Mouse (Mus musculus) midbrain, embryonic 13.5 days (tissue): Measurements from ENCODE around the gene Cyp2j8. TPM values are rescaled to one million over a fixed set of nuclear protein-coding genes. Genes with fewer than 3 reads are reported as not detected.
"Not testable (repeated sequence)": the region's sequence is repeated elsewhere in the genome, so short reads cannot be mapped to it uniquely, and the experiment has no call there.

Source experiments
- ATAC-seq: fragments of 200-750 bp; cut with Nextera tagmentation; 2 replicates; pipeline ENCODE4 v1.8.0; 2017; ENCODE audit warnings: mild to moderate bottlenecking, moderate TSS enrichment, moderate library complexity
- H3K27ac ChIP-seq: fragments of 300-500 bp; sonication (generic); 2 replicates; pipeline ENCODE4 v1.5.1; 2015; ENCODE audit warnings: inconsistent platforms, mild to moderate bottlenecking, moderate library complexity
- H3K27me3 ChIP-seq: fragments of 300-500 bp; sonication (generic); 2 replicates; pipeline ENCODE4 v1.6.1; 2015; ENCODE audit warnings: mild to moderate bottlenecking, inconsistent platforms
- H3K36me3 ChIP-seq: fragments of 300-500 bp; sonication (generic); 2 replicates; pipeline ENCODE4 v1.6.1; 2015; ENCODE audit warnings: mild to moderate bottlenecking, inconsistent platforms
- H3K4me1 ChIP-seq: fragments of 300-500 bp; sonication (generic); replicated peaks from 2 replicates; pipeline ENCODE4 v1.6.1; 2015; ENCODE audit warnings: inconsistent platforms
- H3K4me2 ChIP-seq: fragments of 300-500 bp; sonication (generic); replicated peaks from 2 replicates; pipeline ENCODE4 v1.6.1; 2015; ENCODE audit warnings: moderate library complexity, mild to moderate bottlenecking, inconsistent platforms
- H3K4me3 ChIP-seq: fragments of 300-500 bp; sonication (generic); replicated peaks from 2 replicates; pipeline ENCODE4 v1.5.1; 2015; ENCODE audit warnings: mild to moderate bottlenecking, inconsistent platforms
- H3K9ac ChIP-seq: fragments of 300-500 bp; sonication (generic); replicated peaks from 2 replicates; pipeline ENCODE4 v1.6.1; 2015; ENCODE audit warnings: mild to moderate bottlenecking, inconsistent platforms
- H3K9me3 ChIP-seq: fragments of 300-500 bp; sonication (generic); 2 replicates; pipeline ENCODE4 v1.6.1; 2016; ENCODE audit warnings: mild to moderate bottlenecking, inconsistent platforms
- WGBS: fragments of 180-500 bp; shearing (Covaris S2); methylation state at CpG from one replicate; pipeline ENCODE4 v1.1.7; 2015; 5-methylcytosine and 5-hydroxymethylcytosine counted together
- polyA plus RNA-seq: library from polyadenylated mRNA; unstranded; fragments of >200 nt; fragmentation: Nextera tagmentation; extraction: Ambion mirVana; gene quantifications from 2 replicates; pipeline ENCODE4 v1.2.1, GENCODE M21; 2015

Cyp2j8 gene
- not detected in 2 replicates for polyA plus RNA-seq

GRCm38 (mm10) chr4:96507286-96507685 lies at the start of gene Cyp2j8:
Cyp2j8 (minus strand) TSS chr4:96507386.
- Histone ChIP-seq H3K27ac (no peak within 1 kb of the TSS), H3K4me1 (no peaks in the 10 kb centered on the region), H3K9me3 (no peaks in the 10 kb centered on the region), H3K4me2 (no peak within 1 kb of the TSS), H3K9ac (no peak within 1 kb of the TSS), H3K4me3 (no peak within 1 kb of the TSS), H3K27me3 (no peaks in the 10 kb centered on the region), H3K36me3 (no peaks in the 10 kb centered on the region)
- ATAC-seq, result no peak
- WGBS, result 76% methylated on average over 1 of the region's 1 CpGs

GRCm38 (mm10) chr4:96553133-96553819 lies 46.1 kb upstream of the Cyp2j8 start, which contains the start of gene Cyp2j6:
Cyp2j6 (minus strand) TSS chr4:96553661.
- no peak within 1 kb of the TSS for H3K27ac ChIP-seq
- H3K4me3 ChIP-seq, result peak within 1 kb of the TSS; percentile 55
- peak; percentile 94 for ATAC-seq
- 3% methylated on average over 16 of the region's 16 CpGs for WGBS
- peaks cover 9% of the 10 kb centered on the region; the same call in 1 of the 2 replicates for H3K4me1 ChIP-seq
- no peaks in the 10 kb centered on the region for H3K9me3 ChIP-seq
- H3K27me3 ChIP-seq, result no peaks in the 10 kb centered on the region
- peak within 1 kb of the TSS; percentile 78 for H3K9ac ChIP-seq
- peak within 1 kb of the TSS; percentile 69 for H3K4me2 ChIP-seq
- H3K36me3 ChIP-seq, result no peaks in the 10 kb centered on the region

GRCm38 (mm10) chr4:96551619-96552018 lies 44.4 kb upstream of the Cyp2j8 start:
- Histone ChIP-seq H3K27me3 (no peaks in the 10 kb centered on the region), H3K36me3 (no peaks in the 10 kb centered on the region), H3K4me1 (peaks cover 9% of the 10 kb centered on the region; the same call in 1 of the 2 replicates), H3K27ac (no peak overlapping the region), H3K9me3 (no peaks in the 10 kb centered on the region), H3K4me2 (no peak overlapping the region), H3K4me3 (no peak overlapping the region), H3K9ac (no peak overlapping the region)
- 91% methylated on average over 3 of the region's 3 CpGs for WGBS
- ATAC-seq, result no peak

GRCm38 (mm10) chr4:96545976-96546375 lies 38.8 kb upstream of the Cyp2j8 start:
- WGBS, result 36% methylated on average over 1 of the region's 1 CpGs
- Histone ChIP-seq H3K9ac (no peak overlapping the region), H3K36me3 (no peaks in the 10 kb centered on the region), H3K4me3 (no peak overlapping the region), H3K4me2 (no peak overlapping the region), H3K27ac (no peak overlapping the region), H3K9me3 (no peaks in the 10 kb centered on the region), H3K4me1 (no peaks in the 10 kb centered on the region), H3K27me3 (no peaks in the 10 kb centered on the region)
- no peak for ATAC-seq

GRCm38 (mm10) chr4:96525772-96526171 lies 18.6 kb upstream of the Cyp2j8 start:
- ATAC-seq, result peak; percentile 50; the same call in 1 of the 2 replicates
- WGBS, result 22% methylated on average over 1 of the region's 1 CpGs
- no peak overlapping the region for H3K4me2 ChIP-seq

GRCm38 (mm10) chr4:96522256-96522655 lies 15.1 kb upstream of the Cyp2j8 start:
- no peaks in the 10 kb centered on the region for H3K27me3 ChIP-seq
- no peak for ATAC-seq
- H3K9me3 ChIP-seq, result no peaks in the 10 kb centered on the region
- no peak overlapping the region for H3K4me2 ChIP-seq
- no peaks in the 10 kb centered on the region for H3K4me1 ChIP-seq
- no peak overlapping the region for H3K27ac ChIP-seq
- H3K9ac ChIP-seq, result no peak overlapping the region
- no peaks in the 10 kb centered on the region for H3K36me3 ChIP-seq
- WGBS, result 86% methylated on average over 2 of the region's 2 CpGs
- H3K4me3 ChIP-seq, result no peak overlapping the region

More at GRCm38 (mm10) chr4:96525772-96526171, 18.6 kb upstream of the Cyp2j8 start:
- Histone ChIP-seq H3K27ac (no peak overlapping the region), H3K9ac (no peak overlapping the region), H3K9me3 (no peaks in the 10 kb centered on the region), H3K4me1 (no peaks in the 10 kb centered on the region), H3K36me3 (0 out of 2 replicates have a peak, but pooled peaks cover 4% of the 10 kb centered on the region), H3K27me3 (no peaks in the 10 kb centered on the region), H3K4me3 (no peak overlapping the region)

- 94% methylated on average over 3 of the region's 3 CpGs for WGBS
- Histone ChIP-seq H3K9me3 (no peaks in the 10 kb centered on the region), H3K4me2 (no peak overlapping the region), H3K27me3 (no peaks in the 10 kb centered on the region), H3K4me3 (no peak overlapping the region), H3K9ac (no peak overlapping the region), H3K36me3 (no peaks in the 10 kb centered on the region), H3K27ac (no peak overlapping the region), H3K4me1 (no peaks in the 10 kb centered on the region)
- no peak for ATAC-seq
Measured at GRCm38 (mm10) chr4:96510083-96510482, 2.9 kb upstream of the Cyp2j8 start.

GRCm38 (mm10) chr4:96463311-96464060 lies 43.7 kb downstream of the Cyp2j8 start:
- H3K36me3 ChIP-seq, H3K4me3 ChIP-seq, H3K4me1 ChIP-seq, H3K9me3 ChIP-seq, H3K27me3 ChIP-seq, H3K4me2 ChIP-seq, ATAC-seq, H3K9ac ChIP-seq, H3K27ac ChIP-seq: not testable (repeated sequence)
- 88% methylated on average over 30 of the region's 30 CpGs for WGBS

Other genes starting within 250 kb of the Cyp2j8 start
- not detected in 2 replicates for gene Cyp2j11, start 158.7 kb downstream of the Cyp2j8 start, polyA plus RNA-seq
- gene Cyp2j6, start 46.3 kb upstream of the Cyp2j8 start, polyA plus RNA-seq, result 3.2 and 3.7 TPM in 2 replicates
- 1.6 and 2.4 TPM in 2 replicates for gene Cyp2j9, start 84.2 kb upstream of the Cyp2j8 start, polyA plus RNA-seq
- gene Cyp2j5, start 156.8 kb upstream of the Cyp2j8 start, polyA plus RNA-seq, result not detected in 2 replicates